Mouse (Mus musculus) embryo, embryonic 11.5 days (tissue): Measurements from ENCODE around the gene Golt1a.

Source experiments
- DNase-seq: peaks from one replicate; pipeline ENCODE4 v3.0.0-alpha.2; 2012; ENCODE audit warnings: low read depth, low spot score

Golt1a gene

GRCm38 (mm10) chr1:133347693-133348520, 38.3 kb downstream of the Golt1a start:
- DNase-seq = no peak

GRCm38 (mm10) chr1:133350210-133350609, 40.6 kb downstream of the Golt1a start, which contains the start of gene Ren1:
Gene Ren1 (plus strand): TSS chr1:133350510.
- DNase-seq = no peak

GRCm38 (mm10) chr1:133351762-133352161, 42.2 kb downstream of the Golt1a start:
- DNase-seq = no peak

GRCm38 (mm10) chr1:133353371-133353809, 43.8 kb downstream of the Golt1a start:
- peak; percentile 61 for DNase-seq

- DNase-seq = no peak
Measured at GRCm38 (mm10) chr1:133355469-133355868, 45.9 kb downstream of the Golt1a start.

GRCm38 (mm10) chr1:133355912-133356311, 46.3 kb downstream of the Golt1a start:
- no peak for DNase-seq

- DNase-seq = no peak
Measured at GRCm38 (mm10) chr1:133356330-133356729, 46.7 kb downstream of the Golt1a start.

GRCm38 (mm10) chr1:133361006-133361405, 51.4 kb downstream of the Golt1a start:
- no peak for DNase-seq

GRCm38 (mm10) chr1:133362103-133362502, 52.5 kb downstream of the Golt1a start:
- DNase-seq = no peak

- peak; percentile 77 for DNase-seq
Measured at GRCm38 (mm10) chr1:133363276-133364021, 53.8 kb downstream of the Golt1a start, which contains the start of gene Etnk2. Gene Etnk2 (plus strand): TSS chr1:133363572.

- DNase-seq = no peak
Measured at GRCm38 (mm10) chr1:133364022-133364630, 54.5 kb downstream of the Golt1a start.

GRCm38 (mm10) chr1:133364890-133365289, 55.3 kb downstream of the Golt1a start:
- no peak for DNase-seq

- DNase-seq = no peak
Measured at GRCm38 (mm10) chr1:133366951-133367605, 57.5 kb downstream of the Golt1a start.

GRCm38 (mm10) chr1:133367606-133368488, 58.2 kb downstream of the Golt1a start:
- no peak for DNase-seq

- DNase-seq = no peak
Measured at GRCm38 (mm10) chr1:133368644-133369043, 59.0 kb downstream of the Golt1a start.

GRCm38 (mm10) chr1:133370352-133370751, 60.8 kb downstream of the Golt1a start:
- DNase-seq = no peak

- DNase-seq = no peak
Measured at GRCm38 (mm10) chr1:133371431-133371830, 61.8 kb downstream of the Golt1a start.

- no peak for DNase-seq
Measured at GRCm38 (mm10) chr1:133372113-133372512, 62.5 kb downstream of the Golt1a start.
